Mouse (Mus musculus) liver, embryonic 16.5 days (tissue): ENCODE results near the gene Rpgrip1l. TPM values are rescaled to one million over a fixed set of nuclear protein-coding genes. Genes with fewer than 3 reads are reported as not detected.

ENCODE experiments used
- ATAC-seq: fragments of 200-750 bp; cut with Nextera tagmentation; 2 replicates; pipeline ENCODE4 v1.8.0; 2017; ENCODE audit warnings: low read depth, mild to moderate bottlenecking, moderate number of reproducible peaks, moderate library complexity
- H3K27ac ChIP-seq: fragments of 300-500 bp; sonication (generic); 2 replicates; pipeline ENCODE4 v1.5.1; 2014; ENCODE audit warnings: mild to moderate bottlenecking, low read length
- H3K27me3 ChIP-seq: fragments of 300-500 bp; sonication (generic); 2 replicates; pipeline ENCODE4 v1.6.1; 2014; ENCODE audit warnings: low read depth, low read length, mixed read lengths; ENCODE audit not compliant: control insufficient read depth, insufficient read depth
- H3K36me3 ChIP-seq: fragments of 300-500 bp; sonication (generic); 2 replicates; pipeline ENCODE4 v1.6.1; 2014; ENCODE audit warnings: mild to moderate bottlenecking; ENCODE audit not compliant: control insufficient read depth, insufficient read depth
- H3K4me1 ChIP-seq: fragments of 300-500 bp; sonication (generic); 2 replicates; pipeline ENCODE4 v1.6.1; 2014; ENCODE audit warnings: low read depth, low read length, mixed read lengths; ENCODE audit not compliant: control insufficient read depth
- H3K4me2 ChIP-seq: fragments of 300-500 bp; sonication (generic); 2 replicates; pipeline ENCODE4 v1.6.1; 2014; ENCODE audit warnings: low read depth, low read length, mixed read lengths
- H3K4me3 ChIP-seq: fragments of 300-500 bp; sonication (generic); 2 replicates; pipeline ENCODE4 v1.5.1; 2014; ENCODE audit warnings: low read depth, mild to moderate bottlenecking, low read length
- H3K9ac ChIP-seq: fragments of 300-500 bp; sonication (generic); 2 replicates; pipeline ENCODE4 v1.6.1; 2014; ENCODE audit warnings: low read depth, low read length
- H3K9me3 ChIP-seq: fragments of 300-500 bp; sonication (generic); replicated peaks from 2 replicates; pipeline ENCODE4 v1.6.1; 2016; ENCODE audit warnings: low read length; ENCODE audit not compliant: control insufficient read depth
- WGBS: fragments of 180-500 bp; shearing (Covaris S2); extraction: QIAGEN DNeasy Blood & Tissue Kit; methylation state at CpG from one replicate; pipeline ENCODE4 v1.1.7; 2014; ENCODE audit not compliant: insufficient replicate concordance; 5-methylcytosine and 5-hydroxymethylcytosine counted together
- polyA plus RNA-seq: library from polyadenylated mRNA; unstranded; fragments of >200 nt; fragmentation: Nextera tagmentation; extraction: Ambion mirVana; gene quantifications from 2 replicates; pipeline ENCODE4 v1.2.1, GENCODE M21; 2015

Rpgrip1l gene
- polyA plus RNA-seq, 1 experiment from 2014 or later = 2.0 TPM

- H3K27me3 ChIP-seq = no peaks in the 10 kb centered on the region
- 65% methylated on average over 5 of the region's 5 CpGs for WGBS
- ATAC-seq = no peak
- no peak overlapping the region for H3K4me3 ChIP-seq
- no peak overlapping the region for H3K4me2 ChIP-seq
- H3K27ac ChIP-seq = no peak overlapping the region
- H3K9ac ChIP-seq = no peak overlapping the region
- no peaks in the 10 kb centered on the region for H3K4me1 ChIP-seq
- H3K36me3 ChIP-seq = no peaks in the 10 kb centered on the region
- H3K9me3 ChIP-seq = no peaks in the 10 kb centered on the region
These were observed 71.7 kb downstream of the Rpgrip1l start for GRCm38 (mm10) chr8:91241371-91241770.

GRCm38 (mm10) chr8:91237191-91237590 is 75.9 kb downstream of the Rpgrip1l start:
- Histone ChIP-seq H3K4me1 (no peaks in the 10 kb centered on the region), H3K36me3 (no peaks in the 10 kb centered on the region), H3K4me3 (no peak overlapping the region), H3K27me3 (no peaks in the 10 kb centered on the region), H3K4me2 (no peak overlapping the region), H3K9me3 (no peaks in the 10 kb centered on the region), H3K9ac (no peak overlapping the region), H3K27ac (no peak overlapping the region)
- no peak for ATAC-seq
- 65% methylated on average over 2 of the region's 2 CpGs for WGBS

- no peaks in the 10 kb centered on the region for H3K36me3 ChIP-seq
- no peak overlapping the region for H3K27ac ChIP-seq
- H3K4me1 ChIP-seq = no peaks in the 10 kb centered on the region
- no peak overlapping the region for H3K9ac ChIP-seq
- no peaks in the 10 kb centered on the region for H3K27me3 ChIP-seq
- no peak overlapping the region for H3K4me2 ChIP-seq
- 64% methylated on average over 2 of the region's 2 CpGs for WGBS
- no peaks in the 10 kb centered on the region for H3K9me3 ChIP-seq
- no peak overlapping the region for H3K4me3 ChIP-seq
- no peak for ATAC-seq
These were observed 79.0 kb downstream of the Rpgrip1l start for GRCm38 (mm10) chr8:91234097-91234496.

- no peak overlapping the region for H3K4me2 ChIP-seq
- H3K4me3 ChIP-seq = no peak overlapping the region
- H3K27ac ChIP-seq = no peak overlapping the region
- no peaks in the 10 kb centered on the region for H3K9me3 ChIP-seq
- H3K4me1 ChIP-seq = no peaks in the 10 kb centered on the region
- H3K36me3 ChIP-seq = no peaks in the 10 kb centered on the region
- peak; percentile 81 for ATAC-seq
- WGBS = 75% methylated on average over 7 of the region's 7 CpGs
- H3K27me3 ChIP-seq = no peaks in the 10 kb centered on the region
- no peak overlapping the region for H3K9ac ChIP-seq
These were observed 85.6 kb downstream of the Rpgrip1l start for GRCm38 (mm10) chr8:91227421-91227841.

GRCm38 (mm10) chr8:91224227-91224626 is 88.8 kb downstream of the Rpgrip1l start:
- Histone ChIP-seq H3K27me3 (no peaks in the 10 kb centered on the region), H3K27ac (no peak overlapping the region), H3K4me2 (no peak overlapping the region), H3K9me3 (no peaks in the 10 kb centered on the region), H3K4me3 (no peak overlapping the region), H3K4me1 (no peaks in the 10 kb centered on the region), H3K36me3 (no peaks in the 10 kb centered on the region), H3K9ac (no peak overlapping the region)
- 47% methylated on average over 7 of the region's 7 CpGs for WGBS
- no peak for ATAC-seq

- Histone ChIP-seq H3K4me1 (no peaks in the 10 kb centered on the region), H3K27ac (no peak overlapping the region), H3K4me3 (no peak overlapping the region), H3K9ac (no peak overlapping the region), H3K9me3 (no peaks in the 10 kb centered on the region), H3K36me3 (no peaks in the 10 kb centered on the region), H3K4me2 (no peak overlapping the region), H3K27me3 (no peaks in the 10 kb centered on the region)
- WGBS = 71% methylated on average over 2 of the region's 2 CpGs
- no peak for ATAC-seq
These were observed 91.2 kb downstream of the Rpgrip1l start for GRCm38 (mm10) chr8:91221841-91222240.

- no peak overlapping the region for H3K4me2 ChIP-seq
- H3K27me3 ChIP-seq = no peaks in the 10 kb centered on the region
- H3K9me3 ChIP-seq = no peaks in the 10 kb centered on the region
- 82% methylated on average over 4 of the region's 4 CpGs for WGBS
- ATAC-seq = no peak
- no peaks in the 10 kb centered on the region for H3K36me3 ChIP-seq
- no peak overlapping the region for H3K27ac ChIP-seq
- H3K4me1 ChIP-seq = no peaks in the 10 kb centered on the region
- H3K4me3 ChIP-seq = no peak overlapping the region
- no peak overlapping the region for H3K9ac ChIP-seq
These were observed 94.8 kb downstream of the Rpgrip1l start for GRCm38 (mm10) chr8:91218271-91218670.

- 72% methylated on average over 5 of the region's 5 CpGs for WGBS
- Histone ChIP-seq H3K4me1 (no peaks in the 10 kb centered on the region), H3K9ac (no peak overlapping the region), H3K27ac (no peak overlapping the region), H3K36me3 (no peaks in the 10 kb centered on the region), H3K4me2 (no peak overlapping the region), H3K4me3 (no peak overlapping the region), H3K9me3 (no peaks in the 10 kb centered on the region), H3K27me3 (no peaks in the 10 kb centered on the region)
- no peak for ATAC-seq
These were observed 95.8 kb downstream of the Rpgrip1l start for GRCm38 (mm10) chr8:91217062-91217905.

- Histone ChIP-seq H3K36me3 (no peaks in the 10 kb centered on the region), H3K27ac (no peak overlapping the region), H3K4me3 (no peak overlapping the region), H3K27me3 (no peaks in the 10 kb centered on the region), H3K9me3 (no peaks in the 10 kb centered on the region), H3K4me2 (no peak overlapping the region), H3K4me1 (no peaks in the 10 kb centered on the region), H3K9ac (no peak overlapping the region)
- ATAC-seq = no peak
- 60% methylated on average over 3 of the region's 3 CpGs for WGBS
These were observed 98.8 kb downstream of the Rpgrip1l start for GRCm38 (mm10) chr8:91214287-91214686.
